Mouse (Mus musculus): ENCODE results near the gene Gm5726.
"Not testable (repeated sequence)": the region's sequence is repeated elsewhere in the genome, so short reads cannot be mapped to it uniquely, and the experiment has no call there.

The Gm5726 gene

DNA sequence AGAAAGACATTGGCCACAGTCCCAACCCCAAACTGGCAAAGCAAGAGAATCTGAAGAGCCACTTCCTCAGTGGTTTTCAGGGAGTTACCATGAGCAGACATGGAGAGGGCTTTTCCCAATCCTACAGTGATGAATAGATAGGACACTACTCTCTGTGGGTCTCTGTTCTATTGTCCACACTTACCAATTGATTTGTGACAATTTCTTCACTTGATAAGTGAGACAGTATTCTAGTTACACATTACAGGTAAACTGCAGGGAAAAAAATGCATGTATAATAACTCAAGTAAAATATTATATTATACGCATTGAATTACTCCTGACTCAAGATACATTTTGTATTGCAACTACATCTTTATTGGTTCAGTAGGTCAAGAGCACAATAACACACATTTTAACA lies at the start of gene Gm5726:
TSS of gene Gm5726 (minus strand) at position 101 of the 400 bp plus-strand sequence.
- not testable (repeated sequence) for DNase-seq (ENCODE audit: low spot score in 2 of 2)

DNA sequence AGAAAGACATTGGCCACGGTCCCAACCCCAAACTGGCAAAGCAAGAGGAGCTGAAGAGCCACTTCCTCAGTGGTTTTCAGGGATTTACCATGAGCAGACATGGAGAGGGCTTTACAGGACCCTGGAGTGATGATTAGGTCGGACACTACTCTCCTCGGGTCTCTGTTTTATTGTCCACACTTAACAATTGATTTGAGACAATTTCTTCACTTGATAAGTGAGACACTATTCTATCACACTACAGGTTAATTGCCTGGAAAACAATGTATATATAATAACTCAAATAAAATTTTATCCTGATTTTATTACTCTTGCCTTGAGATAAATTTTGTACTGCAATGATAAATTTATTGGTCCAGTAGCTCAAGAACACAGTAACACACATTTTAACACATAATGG lies 30.6 kb upstream of the Gm5726 start, which contains the start of gene Gm4141:
TSS of gene Gm4141 (minus strand) at position 101 of the 400 bp plus-strand sequence.
- DNase-seq (ENCODE audit: low spot score in 2 of 2), result not testable (repeated sequence)

DNA sequence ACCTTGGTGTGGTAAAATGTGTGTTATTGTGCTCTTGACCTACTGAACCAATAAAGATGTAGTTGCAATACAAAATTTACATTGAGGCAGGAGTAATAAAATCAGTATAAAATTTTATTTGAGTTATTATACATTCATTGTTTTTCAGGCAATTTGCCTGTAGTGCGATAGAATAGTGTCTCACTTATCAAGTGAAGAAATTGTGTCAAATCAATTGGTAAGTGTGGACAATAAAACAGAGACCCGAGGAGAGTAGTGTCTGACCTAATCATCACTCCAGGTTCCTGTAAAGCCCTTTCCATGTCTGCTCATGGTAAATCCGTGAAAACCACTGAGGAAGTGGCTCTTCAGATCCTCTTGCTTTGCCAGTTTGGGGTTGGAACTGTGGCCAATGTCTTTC lies 12.0 kb downstream of the Gm5726 start, which contains the start of gene Vmn1r104:
TSS of gene Vmn1r104 (plus strand) at position 301 of the 400 bp plus-strand sequence.
- DNase-seq (ENCODE audit: low spot score in 2 of 2), result not testable (repeated sequence)

DNA sequence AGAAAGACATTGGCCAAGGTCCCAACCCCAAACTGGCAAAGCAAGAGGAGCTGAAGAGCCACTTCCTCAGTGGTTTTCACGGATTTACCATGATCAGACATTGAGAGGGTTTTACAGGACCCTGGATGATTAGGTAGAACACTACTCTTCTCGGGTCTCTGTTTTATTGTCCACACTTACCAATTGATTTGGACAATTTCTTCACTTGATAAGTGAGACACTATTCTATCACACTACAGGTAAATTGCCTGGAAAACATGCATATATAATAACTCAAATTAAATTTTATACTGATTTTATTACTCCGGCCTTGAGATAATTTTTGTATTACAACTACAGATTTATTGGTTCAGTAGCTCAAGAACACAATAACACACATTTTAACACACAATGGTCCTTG lies 35.1 kb downstream of the Gm5726 start, which contains the start of gene Vmn1r103:
TSS of gene Vmn1r103 (minus strand) at position 101 of the 400 bp plus-strand sequence.
- not testable (repeated sequence) for DNase-seq (ENCODE audit: low spot score in 2 of 2)

Measured in frontal cortex, postnatal 25 days (tissue).